Mouse (Mus musculus): ENCODE data around the gene Ms4a10.

GRCm38 (mm10) chr19:10973187-10973586 is 1.3 kb downstream of the Ms4a10 start:
- TF ChIP-seq CTCF (IDR thresholded peaks at IDR 0.05; ENCODE audit: extremely low read depth, insufficient read length, insufficient replicate concordance, low read depth, low read length) (no peak), POLR2A (IDR thresholded peaks at IDR 0.05; ENCODE audit: low read depth, low read length) (no peak)

Data from small intestine, adult 2 months (tissue).